Mouse (Mus musculus) CH12.LX (cell line): ENCODE results near the gene Tspan14. TPM values are rescaled to one million over a fixed set of nuclear protein-coding genes. Genes with fewer than 3 reads are reported as not detected.

Experiments used
- DNase-seq: peaks from one replicate; pipeline ENCODE4 v3.0.0-alpha.2; 2013; ENCODE audit errors: extremely low read depth
- H3K27ac ChIP-seq: 2 replicates; pipeline ENCODE4 v1.5.1; 2012; ENCODE audit warnings: low read depth, mild to moderate bottlenecking, control low read depth, moderate library complexity; ENCODE audit not compliant: insufficient read depth
- H3K27me3 ChIP-seq: replicated peaks from 2 replicates; pipeline ENCODE3; 2012; ENCODE audit warnings: inconsistent platforms
- H3K36me3 ChIP-seq, 2 experiments: replicated peaks in 1 of 2; 2 replicates each; pipeline versions ENCODE3 to v1.6.1; 2012; ENCODE audit warnings: inconsistent platforms in 1 of 2, low read length in 1 of 2, mild to moderate bottlenecking in 1 of 2, mixed read lengths in 1 of 2, moderate library complexity in 1 of 2; ENCODE audit not compliant: control insufficient read depth in 1 of 2, insufficient read depth in 1 of 2
- H3K4me1 ChIP-seq, 2 experiments: 2 replicates each; pipeline ENCODE4 v1.6.1; 2012; ENCODE audit warnings: inconsistent platforms in 1 of 2, moderate library complexity in 1 of 2; ENCODE audit not compliant: insufficient read depth in 2 of 2, control insufficient read depth in 1 of 2
- H3K4me2 ChIP-seq: 2 replicates; pipeline ENCODE4 v1.6.1; 2012; ENCODE audit warnings: low read depth, mild to moderate bottlenecking, control low read depth; ENCODE audit not compliant: poor library complexity, insufficient read depth, severe bottlenecking
- H3K4me3 ChIP-seq, 3 experiments: fragments of 150-350 bp in 1 of 3; sonication (generic) in 1 of 3; replicated peaks in 1 of 3; 2 replicates each; pipeline versions ENCODE3 to v1.5.1; 2011 to 2012; ENCODE audit warnings: low read depth in 2 of 3, low read length in 2 of 3, mild to moderate bottlenecking in 2 of 3, moderate library complexity in 2 of 3, control low read depth in 1 of 3, improper control_type of control experiment in 1 of 3, inconsistent platforms in 1 of 3, mixed read lengths in 1 of 3; ENCODE audit not compliant: poor library complexity in 1 of 3
- H3K79me2 ChIP-seq: replicated peaks from 2 replicates; pipeline ENCODE4 v1.6.1; 2012; ENCODE audit warnings: mild to moderate bottlenecking, moderate library complexity; ENCODE audit not compliant: control insufficient read depth, poor library complexity, insufficient read depth, severe bottlenecking; ENCODE audit errors: extremely low read depth
- H3K9ac ChIP-seq: 2 replicates; pipeline ENCODE4 v1.6.1; 2012; ENCODE audit warnings: low read depth, mild to moderate bottlenecking, control low read depth, moderate library complexity; ENCODE audit not compliant: insufficient read depth
- H3K9me3 ChIP-seq: replicated peaks from 2 replicates; pipeline ENCODE3; 2012; ENCODE audit warnings: low read length, inconsistent platforms, mixed read lengths
- BHLHE40 ChIP-seq: IDR thresholded peaks from 2 replicates; pipeline ENCODE4 v1.6.1; 2011; ENCODE audit warnings: mild to moderate bottlenecking, low read depth, low read length, improper control_type of control experiment
- CHD1 ChIP-seq: IDR thresholded peaks from 2 replicates; pipeline ENCODE4 v1.6.1; 2012; ENCODE audit warnings: low read depth, low read length, improper control_type of control experiment, inconsistent platforms
- CHD2 ChIP-seq: IDR thresholded peaks from 2 replicates; pipeline ENCODE4 v1.6.1; 2011; ENCODE audit warnings: low read length, improper control_type of control experiment
- E2F4 ChIP-seq: IDR thresholded peaks from 2 replicates; pipeline ENCODE4 v1.6.1; 2011; ENCODE audit warnings: low read depth, low read length, improper control_type of control experiment; ENCODE audit not compliant: insufficient replicate concordance
- ELF1 ChIP-seq: IDR thresholded peaks from 2 replicates; pipeline ENCODE4 v1.6.1; 2014; ENCODE audit warnings: low read depth, mild to moderate bottlenecking, inconsistent platforms, low read length, improper control_type of control experiment
- EP300 ChIP-seq: IDR thresholded peaks from 2 replicates; pipeline ENCODE4 v1.6.1; 2011; ENCODE audit warnings: low read length, improper control_type of control experiment
- IRF4 ChIP-seq: IDR thresholded peaks from 2 replicates; pipeline ENCODE4 v1.6.1; 2014; ENCODE audit warnings: low read depth, mild to moderate bottlenecking, inconsistent platforms, low read length, improper control_type of control experiment
- JUN ChIP-seq: IDR thresholded peaks from 2 replicates; pipeline ENCODE4 v1.6.1; 2011; ENCODE audit warnings: low read depth, mild to moderate bottlenecking, low read length, improper control_type of control experiment, moderate library complexity; ENCODE audit not compliant: insufficient read depth
- JUND ChIP-seq: conservative IDR thresholded peaks from 2 replicates; pipeline ENCODE4 v1.6.1; 2011; ENCODE audit warnings: low read depth, low read length, improper control_type of control experiment
- MAFK ChIP-seq: IDR thresholded peaks from 2 replicates; pipeline ENCODE4 v1.6.1; 2011; ENCODE audit warnings: low read length, improper control_type of control experiment; ENCODE audit not compliant: insufficient replicate concordance
- MAX ChIP-seq: IDR thresholded peaks from 2 replicates; pipeline ENCODE4 v1.6.1; 2011; ENCODE audit warnings: low read length, improper control_type of control experiment
- MAZ ChIP-seq: IDR thresholded peaks from 2 replicates; pipeline ENCODE4 v1.6.1; 2012; ENCODE audit warnings: low read depth, mild to moderate bottlenecking, inconsistent platforms, low read length, improper control_type of control experiment, moderate library complexity
- MXI1 ChIP-seq: IDR thresholded peaks from 2 replicates; pipeline ENCODE4 v1.6.1; 2011; ENCODE audit warnings: mild to moderate bottlenecking, low read depth, low read length, improper control_type of control experiment
- MYC ChIP-seq: IDR thresholded peaks from 2 replicates; pipeline ENCODE4 v1.6.1; 2011; ENCODE audit warnings: low read depth, mild to moderate bottlenecking, improper control_type of control experiment, low read length
- NELFE ChIP-seq: IDR thresholded peaks from 2 replicates; pipeline ENCODE4 v1.6.1; 2011; ENCODE audit warnings: low read depth, low read length, improper control_type of control experiment
- NRF1 ChIP-seq: IDR thresholded peaks from 2 replicates; pipeline ENCODE4 v1.6.1; 2014; ENCODE audit warnings: low read depth, mild to moderate bottlenecking, inconsistent platforms, low read length, improper control_type of control experiment, moderate library complexity
- POLR2A ChIP-seq: IDR thresholded peaks from 2 replicates; pipeline ENCODE4 v1.6.1; 2011; ENCODE audit warnings: low read depth, mild to moderate bottlenecking, improper control_type of control experiment, low read length
- POLR2AphosphoS2 ChIP-seq: IDR thresholded peaks from 2 replicates; pipeline ENCODE4 v1.6.1; 2011; ENCODE audit warnings: low read depth, low read length, improper control_type of control experiment
- RCOR1 ChIP-seq: conservative IDR thresholded peaks from 2 replicates; pipeline ENCODE4 v1.6.1; 2012; ENCODE audit warnings: low read depth, mild to moderate bottlenecking, inconsistent platforms, low read length, improper control_type of control experiment
- TCF12 ChIP-seq: IDR thresholded peaks from 2 replicates; pipeline ENCODE4 v1.6.1; 2014; ENCODE audit warnings: low read depth, mild to moderate bottlenecking, inconsistent platforms, low read length, improper control_type of control experiment
- UBTF ChIP-seq: IDR thresholded peaks from 2 replicates; pipeline ENCODE4 v1.6.1; 2012; ENCODE audit warnings: low read depth, mild to moderate bottlenecking, inconsistent platforms, low read length, improper control_type of control experiment, moderate library complexity
- USF1 ChIP-seq: IDR thresholded peaks from 2 replicates; pipeline ENCODE4 v1.6.1; 2014; ENCODE audit warnings: low read depth, mild to moderate bottlenecking, inconsistent platforms, low read length, improper control_type of control experiment
- USF2 ChIP-seq: conservative IDR thresholded peaks from 2 replicates; pipeline ENCODE4 v1.6.1; 2011; ENCODE audit warnings: low read depth, low read length, improper control_type of control experiment
- ZC3H11A ChIP-seq: IDR thresholded peaks from 2 replicates; pipeline ENCODE4 v1.6.1; 2012; ENCODE audit warnings: low read depth, mild to moderate bottlenecking, inconsistent platforms, low read length, improper control_type of control experiment
- ZKSCAN1 ChIP-seq: IDR thresholded peaks from 2 replicates; pipeline ENCODE4 v1.6.1; 2012; ENCODE audit warnings: low read depth, inconsistent platforms, low read length, improper control_type of control experiment, borderline replicate concordance
- ZMIZ1 ChIP-seq: IDR thresholded peaks from 2 replicates; pipeline ENCODE4 v1.6.1; 2012; ENCODE audit warnings: low read depth, mild to moderate bottlenecking, inconsistent platforms, low read length, improper control_type of control experiment
- ZNF384 ChIP-seq: IDR thresholded peaks from 2 replicates; pipeline ENCODE4 v1.6.1; 2012; ENCODE audit warnings: low read depth, low read length, improper control_type of control experiment, inconsistent platforms
- dilution Hi-C: fragments of 300-500 bp; cut with MboI; formaldehyde crosslinking; loops from 2 replicates; pipeline ENCODE4 v1.14.3; 2020; ENCODE audit warnings: low sequenced_read_pairs; ENCODE audit not compliant: extremely low pct_unique_long_range_greater_than_20kb, extremely low pct_ligation_motif_present
- in situ Hi-C: fragments of 300-500 bp; cut with MboI; formaldehyde crosslinking; loops from 3 replicates; pipeline ENCODE4 v1.14.3; 2019; ENCODE audit warnings: low sequenced_read_pairs, low pct_ligation_motif_present, low pct_unique_long_range_greater_than_20kb, mixed read lengths
- polyA plus RNA-seq: library from polyadenylated mRNA; unstranded; fragments of >175 nt; gene quantifications from 2 replicates; pipeline ENCODE4 v1.2.1, GENCODE M21; 2012; ENCODE audit warnings: low read depth; ENCODE audit not compliant: insufficient read length
- total RNA-seq, 2 experiments: library from RNA; depleted of rRNA; stranded (reverse); fragments of 300-350 nt in 1 of 2; fragments of >200 nt in 1 of 2; gene quantifications; 2 replicates each; pipeline ENCODE4 v1.2.3; 2012 to 2014

Tspan14 gene
- total and polyA plus RNA-seq, 3 experiments: 11.6 to 19.1 (median 14.9) TPM

DNA sequence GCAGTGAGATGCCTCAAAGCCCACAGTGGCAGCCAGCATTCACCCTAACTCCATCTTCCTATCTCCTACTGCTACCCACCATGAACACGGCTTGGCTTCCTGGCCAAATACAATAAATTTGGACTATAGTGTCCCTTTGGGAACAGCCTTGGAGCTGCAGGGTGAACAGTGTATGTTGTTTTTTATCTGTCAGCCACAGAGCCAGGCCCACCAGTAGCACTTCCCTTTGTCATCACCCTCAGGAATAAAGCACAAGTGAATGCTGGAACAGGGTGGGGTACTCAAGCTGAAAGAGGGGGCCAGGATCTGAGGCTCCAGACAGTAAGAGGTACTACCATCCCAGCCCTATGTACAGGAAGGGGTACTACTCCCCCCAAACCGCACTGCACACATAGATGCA lies 31.6 kb downstream of the Tspan14 start:
- no peak for DNase-seq
- H3K4me1 ChIP-seq: peaks cover 39 to 95% of the 10 kb centered on the region in 2 experiments
- H3K9ac ChIP-seq: no peak overlapping the region
- peaks cover 11% of the 10 kb centered on the region for H3K79me2 ChIP-seq
- no peak overlapping the region for H3K27ac ChIP-seq
- TF ChIP-seq MXI1 (no peak), JUN (no peak), CHD2 (no peak), ZNF384 (no peak), TCF12 (no peak), NELFE (no peak), MAFK (no peak), MAX (no peak), MYC (no peak), BHLHE40 (no peak), JUND (no peak), E2F4 (no peak), MAZ (no peak), ZMIZ1 (no peak)
- H3K9me3 ChIP-seq: no peaks in the 10 kb centered on the region
- no peak overlapping the region for H3K4me3 ChIP-seq
- dilution Hi-C loops: no loop called here
- peaks cover 2 to 61% of the 10 kb centered on the region in 2 experiments for H3K36me3 ChIP-seq
- no peak overlapping the region for H3K4me2 ChIP-seq
- no peaks in the 10 kb centered on the region for H3K27me3 ChIP-seq
- in situ Hi-C loops: no loop called here

DNA sequence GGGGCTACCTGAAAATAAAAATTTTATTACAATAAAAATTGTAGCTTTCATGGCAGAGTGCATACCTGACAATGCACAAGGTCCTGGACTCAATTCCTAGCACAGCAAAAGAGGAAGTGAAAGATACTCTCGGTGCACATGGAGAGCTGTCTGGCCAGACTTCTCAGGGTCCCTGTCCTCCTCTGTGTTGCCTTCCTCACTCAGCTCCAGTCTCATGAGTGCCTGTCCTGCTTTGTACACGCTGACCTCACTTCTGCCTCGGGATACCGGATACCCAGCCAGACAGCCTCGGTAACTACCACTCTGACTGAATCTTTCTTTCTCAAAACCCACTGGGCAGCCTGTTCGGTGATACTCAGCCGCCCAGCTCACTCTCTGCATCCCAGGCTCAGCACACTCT lies 33.3 kb downstream of the Tspan14 start:
- TF ChIP-seq ZC3H11A (no peak), ZKSCAN1 (no peak), MAFK (no peak), USF2 (no peak), ZMIZ1 (no peak), ZNF384 (no peak), CHD2 (no peak), UBTF (no peak), USF1 (no peak), CHD1 (no peak), IRF4 (peak; percentile 83), ELF1 (no peak), JUN (no peak), POLR2A (no peak), MXI1 (0 out of 2 replicates have a peak, but pooled peaks have one; percentile 58), NRF1 (no peak), MAZ (no peak), MYC (peak; percentile 87), BHLHE40 (peak; percentile 45; the same call in 1 of the 2 replicates), MAX (peak; percentile 60; the same call in 1 of the 2 replicates), RCOR1 (no peak), EP300 (peak; percentile 83), POLR2AphosphoS2 (no peak)
- Histone ChIP-seq H3K27ac (no peak overlapping the region), H3K9ac (no peak overlapping the region), H3K9me3 (no peaks in the 10 kb centered on the region), H3K79me2 (peaks cover 5% of the 10 kb centered on the region), H3K4me2 (no peak overlapping the region), H3K4me3 (no peak overlapping the region), H3K36me3 (peaks cover 2 to 67% of the 10 kb centered on the region in 2 experiments), H3K27me3 (no peaks in the 10 kb centered on the region), H3K4me1 (peaks cover 35 to 99% of the 10 kb centered on the region in 2 experiments)
- dilution Hi-C loops (no loop called here), in situ Hi-C loops (no loop called here)
- DNase-seq: peak; percentile 59
